Mouse (Mus musculus): ENCODE data around the gene 4933407L21Rik.

DNA sequence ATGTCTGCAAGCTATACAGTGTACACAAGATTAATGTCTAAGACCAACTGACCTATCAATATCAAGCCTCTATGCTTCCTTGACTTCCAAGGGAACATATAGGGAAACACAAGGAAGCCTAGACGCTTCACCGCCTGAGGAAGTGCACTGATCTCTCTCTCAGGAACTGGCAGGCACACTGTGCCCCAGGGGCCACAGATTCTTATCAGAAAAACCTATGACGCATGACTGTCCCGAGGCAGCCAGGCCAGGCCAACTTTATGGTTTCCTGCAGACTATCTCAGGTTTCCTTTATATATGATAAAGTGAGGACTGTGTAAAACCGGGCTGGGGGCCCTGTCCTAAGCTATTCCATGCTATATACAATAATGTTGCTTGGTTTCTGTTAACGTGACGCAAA is 8.7 kb upstream of the 4933407L21Rik start:
- TF ChIP-seq CTCF (conservative IDR thresholded peaks at IDR 0.05 in 1 of 2, IDR thresholded peaks at IDR 0.05 in 1 of 2; ENCODE audit: low read depth in 2 of 2, low read length in 2 of 2) (no peak), JUN (IDR thresholded peaks at IDR 0.05; ENCODE audit: insufficient read depth, low read depth, low read length) (no peak), POLR2A (IDR thresholded peaks at IDR 0.05; ENCODE audit: low read depth, low read length) (no peak), MYC (IDR thresholded peaks at IDR 0.05; ENCODE audit: low read depth, low read length) (no peak), ETS1 (conservative IDR thresholded peaks at IDR 0.05; ENCODE audit: low read depth, low read length) (no peak), MAFK (IDR thresholded peaks at IDR 0.05; ENCODE audit: insufficient replicate concordance, low read length) (no peak), CHD2 (IDR thresholded peaks at IDR 0.05; ENCODE audit: low read length) (no peak), EP300 (IDR thresholded peaks at IDR 0.05; ENCODE audit: low read length) (no peak), TCF12 (IDR thresholded peaks at IDR 0.05; ENCODE audit: low read depth, low read length) (no peak)
